Mouse (Mus musculus) heart, postnatal 14 days (tissue): Measurements from ENCODE around the gene Pon2. TPM values are rescaled to one million over a fixed set of nuclear protein-coding genes. Genes with fewer than 3 reads are reported as not detected.
"Not testable (repeated sequence)": the region's sequence is repeated elsewhere in the genome, so short reads cannot be mapped to it uniquely, and the experiment has no call there.

Experiments used
- DNase-seq, 2 experiments: peaks; one replicate each; pipeline ENCODE4 v3.0.0; 2021 to 2022
- intact Hi-C: fragments of 180-260 bp; cut with DNase I; formaldehyde crosslinking; loops from one replicate; pipeline ENCODE4 v1.15.1; 2025
- total RNA-seq, 2 experiments: library from RNA; stranded (reverse); gene quantifications; 2 replicates each; pipeline ENCODE4 v1.2.3; 2021

Pon2 gene
- total RNA-seq, 2 experiments from 2014 or later = 17.8 to 20.9 TPM

GRCm38 (mm10) chr6:5236843-5237371 is 61.3 kb downstream of the Pon2 start:
- intact Hi-C loops = no loop called here
- DNase-seq = no peak

- DNase-seq = no peak
Observed at GRCm38 (mm10) chr6:5234563-5234962, 63.7 kb downstream of the Pon2 start.

DNA sequence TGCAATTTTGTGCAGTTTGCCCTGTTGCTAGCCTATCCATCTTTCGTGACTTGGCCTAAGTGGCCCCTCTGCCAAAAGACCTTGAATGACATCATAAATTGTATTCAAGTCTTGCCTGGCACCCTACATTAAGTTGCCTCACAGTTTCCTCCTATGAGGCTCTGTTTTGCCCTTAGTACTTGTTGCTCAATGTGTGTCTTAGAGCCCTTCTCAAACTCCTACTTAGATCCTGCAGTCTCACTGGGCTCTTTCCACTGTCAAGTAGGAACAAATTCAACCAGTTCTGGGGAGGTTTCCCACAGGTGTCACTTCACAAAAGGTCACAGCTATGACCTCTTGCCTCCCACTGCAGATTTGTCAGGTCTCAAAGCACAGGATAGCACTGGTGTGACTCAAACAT is 64.4 kb downstream of the Pon2 start:
- intact Hi-C loops = no loop called here
- no peak for DNase-seq

More at GRCm38 (mm10) chr6:5234563-5234962, 63.7 kb downstream of the Pon2 start:
- intact Hi-C loops = no loop called here

- intact Hi-C loops = no loop called here
- DNase-seq = no peak
Observed at GRCm38 (mm10) chr6:5232022-5232421, 66.2 kb downstream of the Pon2 start.

GRCm38 (mm10) chr6:5230261-5230660 is 68.0 kb downstream of the Pon2 start:
- intact Hi-C loops = no loop called here
- no peak for DNase-seq

DNA sequence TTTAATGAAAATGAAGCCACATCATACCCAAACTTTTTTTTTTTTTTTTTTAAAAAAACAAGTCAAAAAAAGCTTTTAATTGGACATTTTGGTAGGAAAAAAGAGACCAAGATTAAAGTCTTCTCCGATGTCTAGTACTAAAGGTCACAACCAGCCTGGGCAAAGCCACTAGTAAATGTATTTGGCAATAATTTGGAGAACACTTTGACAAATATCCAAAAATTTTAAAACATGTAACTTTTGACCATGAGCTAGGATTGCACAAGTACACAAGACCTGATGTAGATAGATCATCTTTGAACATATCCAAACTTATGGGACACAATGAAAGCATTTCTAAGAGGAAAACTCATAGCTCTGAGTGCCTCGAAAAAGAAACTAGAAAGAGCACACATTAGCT is 74.7 kb downstream of the Pon2 start:
- intact Hi-C loops, DNase-seq: not testable (repeated sequence)

GRCm38 (mm10) chr6:5222080-5222479 is 76.2 kb downstream of the Pon2 start:
- intact Hi-C loops = no loop called here
- no peak for DNase-seq

GRCm38 (mm10) chr6:5218190-5218589 is 80.1 kb downstream of the Pon2 start:
- intact Hi-C loops = no loop called here
- no peak for DNase-seq

Other genes with a start within 250 kb of the Pon2 start
- under 1 TPM in 1 of 2 experiments, not detected in 1; 0.36 TPM for gene Pon1, start 104.5 kb downstream of the Pon2 start, total RNA-seq
- gene Pon3, start 42.2 kb downstream of the Pon2 start, total RNA-seq = 10 to 100 TPM; 20.2 to 24.2 TPM
- gene Asb4, start 84.9 kb upstream of the Pon2 start, total RNA-seq = 1 to 10 TPM; 6.8 to 8.2 TPM
- gene Pdk4, start 197.9 kb upstream of the Pon2 start, total RNA-seq = 1,000 to 10,000 TPM in 1 of 2 experiments, 100 to 1,000 TPM in 1; 588 to 1,036 TPM